Mouse (Mus musculus): Measurements from ENCODE around the gene Pyurf. TPM values are rescaled to one million over a fixed set of nuclear protein-coding genes. Genes with fewer than 3 reads are reported as not detected.
A peak's percentile ranks its signal among the peaks of the same experiment; 100 is the strongest.

Gene Pyurf
- polyA plus RNA-seq (2015; fragmentation: Nextera tagmentation; extraction: Ambion mirVana) = 7.4 and 8.3 TPM in 2 replicates

- DNase-seq (ENCODE audit: low spot score) = peak; percentile 91
Observed at GRCm38 (mm10) chr6:57691467-57692261, at the start of gene Pyurf. Pyurf (minus strand) TSS chr6:57692078.

DNA sequence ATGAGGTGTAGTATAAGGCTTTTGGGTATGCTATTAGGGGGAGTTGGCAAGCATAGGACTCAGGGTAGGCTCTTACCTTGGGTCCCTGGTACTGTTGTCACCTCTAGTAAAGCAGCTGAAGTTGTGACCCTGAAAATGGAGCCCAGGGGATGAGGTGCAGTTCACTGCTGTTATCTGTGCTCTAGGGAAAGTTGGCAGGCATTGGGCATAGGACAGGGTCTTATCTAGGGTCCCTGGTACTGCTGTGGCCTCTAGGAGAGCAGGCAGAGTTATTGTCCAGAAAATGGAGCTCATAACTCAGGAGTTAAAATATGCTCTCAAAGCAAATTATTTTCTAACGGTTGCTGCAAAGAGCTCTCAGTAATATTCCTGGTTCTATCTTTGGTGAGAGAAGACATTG is 29.5 kb upstream of the Pyurf start:
- DNase-seq (ENCODE audit: low spot score) = no peak

GRCm38 (mm10) chr6:57711726-57712125 is 19.8 kb upstream of the Pyurf start:
- DNase-seq (ENCODE audit: low spot score) = no peak

DNA sequence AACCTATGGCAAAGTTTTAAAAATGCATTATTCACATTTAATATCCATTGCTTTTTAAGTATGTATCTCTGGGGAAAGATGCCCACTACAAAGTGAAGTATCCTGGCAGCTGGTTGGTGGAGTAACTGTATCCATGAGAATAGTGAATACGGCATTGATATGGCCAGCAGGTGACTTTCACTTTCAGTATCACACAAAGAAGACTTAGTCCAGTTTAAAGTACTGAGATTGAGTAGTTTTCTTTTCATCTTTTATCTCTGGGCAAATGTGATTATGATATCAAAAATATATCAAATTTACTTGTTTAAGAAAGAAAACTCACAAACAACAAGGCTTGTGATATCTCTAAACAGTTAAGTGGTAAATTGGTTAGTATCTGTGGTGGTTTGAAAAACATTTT is 14.8 kb upstream of the Pyurf start:
- no peak for DNase-seq (ENCODE audit: low spot score)

- DNase-seq (ENCODE audit: low spot score) = no peak
Observed at GRCm38 (mm10) chr6:57703703-57704102, 11.8 kb upstream of the Pyurf start.

DNA sequence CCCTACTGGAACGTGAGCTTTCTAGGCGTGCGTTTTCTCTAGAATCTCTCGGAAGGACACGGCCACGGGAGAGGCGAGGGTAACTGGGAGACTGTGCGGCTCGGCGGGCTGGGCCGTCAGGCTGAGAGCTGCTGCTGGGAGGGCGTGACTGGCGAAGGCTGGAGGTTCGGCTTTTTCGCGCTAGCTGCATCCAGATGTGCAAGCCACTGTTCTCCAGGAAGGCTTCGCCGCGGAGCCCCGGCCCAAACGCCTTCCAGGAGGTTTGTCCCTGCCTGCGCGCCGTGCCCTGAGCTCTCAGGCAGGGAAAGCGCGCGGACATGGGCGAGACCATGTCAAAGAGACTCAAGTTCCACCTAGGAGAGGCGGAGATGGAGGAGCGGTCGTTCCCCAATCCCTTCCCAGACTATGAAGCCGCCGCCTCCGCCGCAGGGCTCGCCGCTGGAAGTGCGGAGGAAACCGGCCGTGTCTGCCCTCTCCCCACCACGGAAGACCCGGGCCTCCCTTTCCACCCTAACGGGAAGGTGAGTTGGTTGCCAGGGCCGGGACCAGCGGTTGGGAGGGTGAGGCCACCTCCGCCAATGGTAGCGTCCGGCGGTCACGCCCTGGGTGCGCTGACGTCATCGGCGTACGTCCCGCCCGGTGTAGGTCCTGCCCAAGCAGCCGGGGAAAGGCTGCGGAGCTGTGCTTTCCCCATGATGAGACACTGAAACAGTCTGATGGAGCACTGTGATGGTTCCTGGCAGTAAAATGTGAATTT is 11.0 kb upstream of the Pyurf start:
- DNase-seq (ENCODE audit: low spot score) = peak; percentile 93

DNA sequence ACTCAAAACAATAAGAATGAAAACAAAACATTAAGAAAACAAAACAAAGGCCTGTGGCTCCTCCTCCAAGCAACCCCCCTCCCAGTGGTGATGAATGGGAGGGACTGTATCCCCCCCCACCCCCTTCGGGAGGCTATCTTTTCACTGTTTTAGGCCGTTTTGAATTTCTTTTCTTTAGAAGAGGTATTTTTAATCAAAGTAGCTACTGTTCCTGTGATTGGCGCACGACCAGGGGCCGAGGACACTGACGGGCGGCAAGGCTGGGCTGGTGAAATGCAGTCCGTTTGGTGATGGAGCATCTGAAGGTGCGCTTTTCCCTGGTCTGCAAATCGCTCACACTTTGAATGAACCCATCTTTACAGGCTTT is 10.5 kb upstream of the Pyurf start, which contains the start of gene Lancl2:
Lancl2 (plus strand) TSS at position 165 of the 367 bp plus-strand sequence.
- DNase-seq (ENCODE audit: low spot score) = no peak

GRCm38 (mm10) chr6:57701686-57702085 is 9.8 kb upstream of the Pyurf start:
- no peak for DNase-seq (ENCODE audit: low spot score)

- DNase-seq (ENCODE audit: low spot score) = no peak
Observed at GRCm38 (mm10) chr6:57693116-57693515, 1.2 kb upstream of the Pyurf start.

DNA sequence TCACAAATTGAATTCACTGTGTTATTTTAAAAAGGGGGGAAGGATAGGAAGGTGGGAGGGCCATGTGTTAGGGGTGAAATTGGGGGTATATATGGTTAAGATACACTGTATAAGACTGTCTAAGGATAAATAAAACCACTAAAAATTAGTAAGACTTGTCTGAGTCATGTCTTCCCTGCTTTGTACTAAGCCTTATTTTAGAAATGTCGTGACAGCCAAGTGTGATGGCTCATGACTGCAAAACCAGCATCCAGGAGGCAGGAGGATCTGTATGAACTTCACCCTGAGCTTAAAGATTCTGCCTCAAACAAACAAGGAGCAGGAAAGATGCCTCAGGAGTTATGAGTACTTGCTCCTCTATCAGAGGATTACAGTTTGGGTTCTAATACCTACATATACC is 7.7 kb downstream of the Pyurf start:
- DNase-seq (ENCODE audit: low spot score) = no peak

DNA sequence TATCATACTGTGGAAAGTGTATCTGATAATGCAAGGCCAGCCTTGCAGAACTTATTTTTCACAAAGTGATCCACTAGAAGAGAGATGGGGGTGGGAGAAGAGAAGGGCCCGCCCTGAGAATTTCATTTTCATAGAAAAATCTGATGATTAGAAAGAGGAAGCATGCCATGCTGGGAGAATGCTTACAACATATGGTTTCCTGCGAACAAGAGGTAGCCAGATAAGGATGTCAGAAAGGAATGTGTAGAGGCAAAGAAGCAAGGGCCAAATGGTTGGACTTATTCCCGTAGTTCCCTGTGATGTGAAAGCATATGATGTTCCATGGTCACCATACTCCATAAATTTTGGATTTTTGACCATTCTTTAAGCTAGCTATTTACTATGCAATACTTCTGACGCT is 30.6 kb downstream of the Pyurf start:
- no peak for DNase-seq (ENCODE audit: low spot score)

DNA sequence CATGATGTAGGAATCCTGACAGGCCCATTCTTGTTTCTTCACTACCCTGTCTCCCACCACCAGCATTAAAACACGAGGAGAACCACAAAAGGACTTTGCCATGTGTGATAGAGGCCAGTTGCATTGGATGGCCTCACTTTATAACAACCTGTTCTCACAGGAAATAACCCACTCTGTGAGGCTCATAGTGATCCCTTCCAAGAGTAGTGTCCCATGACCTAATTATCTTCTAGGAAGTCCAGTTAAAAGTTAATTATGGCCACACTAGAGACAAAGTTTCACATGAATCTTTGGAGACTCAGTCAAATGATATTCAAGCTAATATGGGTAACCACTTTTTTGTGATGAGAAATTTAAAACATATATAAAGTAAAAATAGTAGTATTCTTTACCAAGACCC is 44.6 kb downstream of the Pyurf start:
- no peak for DNase-seq (ENCODE audit: low spot score)

DNA sequence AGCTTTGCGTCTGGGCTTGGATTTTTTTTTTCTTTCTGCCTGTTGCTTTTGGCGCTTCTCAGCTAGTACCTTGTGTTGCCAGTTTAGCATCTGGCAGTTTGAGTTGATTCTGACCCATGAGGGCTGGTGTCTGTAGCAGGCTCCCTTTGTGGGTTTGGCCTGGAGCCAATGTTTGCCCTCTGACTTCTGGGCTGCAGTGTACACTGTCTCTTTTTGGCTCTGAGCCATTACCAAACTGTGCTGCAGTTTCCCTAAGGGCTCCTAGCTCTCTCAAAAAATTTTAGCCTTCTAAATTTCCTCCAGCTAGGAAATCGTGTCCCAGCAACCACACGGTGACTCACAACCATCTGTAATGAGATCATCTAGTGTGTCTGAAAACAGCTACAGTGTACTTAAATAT is 50.1 kb downstream of the Pyurf start:
- no peak for DNase-seq (ENCODE audit: low spot score)

DNA sequence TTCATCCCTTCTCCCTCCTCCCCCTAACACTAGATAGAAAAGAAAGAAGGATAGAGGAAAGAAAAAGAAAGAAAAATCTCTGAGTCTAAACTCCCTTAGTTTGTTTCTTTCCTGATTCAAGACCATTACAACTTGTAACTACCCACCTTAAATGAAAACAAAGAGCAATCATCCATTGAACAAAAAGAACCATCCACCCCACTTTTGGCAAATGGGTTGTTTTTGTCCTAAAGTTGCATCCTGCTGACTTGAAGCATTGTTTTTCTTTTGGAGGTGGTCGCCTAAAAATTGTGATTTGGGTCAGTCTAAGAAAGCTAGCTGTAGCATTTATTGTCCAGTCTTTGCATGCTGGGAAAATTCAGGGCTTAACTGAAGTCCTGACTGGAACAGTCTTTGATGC is 52.3 kb downstream of the Pyurf start:
- no peak for DNase-seq (ENCODE audit: low spot score)

Other genes starting within 250 kb of the Pyurf start
- 8.3 and 8.5 TPM in 2 replicates for gene Ppm1k, start 156.6 kb downstream of the Pyurf start, polyA plus RNA-seq (2015; fragmentation: Nextera tagmentation; extraction: Ambion mirVana)
- 9.4 and 11.2 TPM in 2 replicates for gene Herc6, start 111.1 kb downstream of the Pyurf start, polyA plus RNA-seq (2015; fragmentation: Nextera tagmentation; extraction: Ambion mirVana)
- 14.0 and 14.5 TPM in 2 replicates for gene Lancl2, start 10.5 kb upstream of the Pyurf start, polyA plus RNA-seq (2015; fragmentation: Nextera tagmentation; extraction: Ambion mirVana)
- 24.9 and 25.0 TPM in 2 replicates for gene Vopp1, start 133.1 kb upstream of the Pyurf start, polyA plus RNA-seq (2015; fragmentation: Nextera tagmentation; extraction: Ambion mirVana)
- not detected in 2 replicates for gene Vmn1r21, start 158.3 kb upstream of the Pyurf start, polyA plus RNA-seq (2015; fragmentation: Nextera tagmentation; extraction: Ambion mirVana)
- not detected in 2 replicates for gene Vmn1r22, start 215.9 kb upstream of the Pyurf start, polyA plus RNA-seq (2015; fragmentation: Nextera tagmentation; extraction: Ambion mirVana)
- not detected in 2 replicates for gene Vmn1r23, start 234.8 kb upstream of the Pyurf start, polyA plus RNA-seq (2015; fragmentation: Nextera tagmentation; extraction: Ambion mirVana)